Mouse (Mus musculus): ENCODE measurements around the gene Spred2. TPM values are rescaled to one million over a fixed set of nuclear protein-coding genes. Genes with fewer than 3 reads are reported as not detected.

The Spred2 gene
- total and polyA plus RNA-seq, 3 experiments: 8.9 to 76.1 (median 33.6) TPM

DNA sequence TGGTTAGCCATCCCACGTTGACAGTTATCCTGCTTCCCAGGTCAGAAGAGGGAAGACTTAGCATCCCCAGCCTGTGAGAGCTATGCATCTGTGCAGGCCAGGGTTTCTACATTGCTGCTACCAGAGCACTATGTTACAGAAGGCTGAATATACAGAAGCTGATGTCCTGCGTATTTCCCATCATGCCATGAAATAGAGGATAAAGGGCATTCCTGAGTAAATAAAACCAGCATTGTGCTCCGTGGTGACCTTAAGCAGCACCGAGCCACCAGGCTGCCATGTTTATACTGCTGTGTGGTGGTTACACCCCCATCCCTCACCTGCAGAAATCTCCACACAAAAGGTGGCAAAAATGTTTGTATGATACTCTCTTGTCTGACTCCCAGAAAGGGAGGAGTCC is 78.7 kb downstream of the Spred2 start:
- no peak for ATAC-seq (ENCODE audit: extremely low read depth, insufficient number of reproducible peaks, low FRiP score, poor library complexity, severe bottlenecking)

GRCm38 (mm10) chr11:20007701-20008100 is 83.5 kb downstream of the Spred2 start:
- TF ChIP-seq POLR2AphosphoS5 (IDR thresholded peaks at IDR 0.05; ENCODE audit: insufficient replicate concordance, low read depth, low read length) (no peak), TAL1 (conservative IDR thresholded peaks at IDR 0.05; ENCODE audit: low read depth, low read length) (no peak), CTCF (IDR thresholded peaks at IDR 0.05; ENCODE audit: low read depth, low read length) (no peak), GATA2 (IDR thresholded peaks at IDR 0.05; ENCODE audit: borderline replicate concordance, low read depth, low read length) (no peak), GATA1 (IDR thresholded peaks at IDR 0.05; ENCODE audit: borderline replicate concordance, low read length) (no peak)
- Histone ChIP-seq H3K4me1 (ENCODE audit: insufficient read depth, low read depth, low read length) (0 out of 2 replicates have a peak, but pooled peaks cover 2% of the 10 kb centered on the region), H3K27me3 (ENCODE audit: insufficient read depth, low read length) (no peaks in the 10 kb centered on the region), H3K9me3 (replicated peaks) (no peaks in the 10 kb centered on the region), H3K36me3 (replicated peaks) (peaks cover 86% of the 10 kb centered on the region), H3K4me3 (ENCODE audit: low read depth, low read length) (no peak overlapping the region)
- no peak for ATAC-seq (ENCODE audit: extremely low read depth, insufficient number of reproducible peaks, low FRiP score, poor library complexity, severe bottlenecking)
- no peak for DNase-seq (ENCODE audit: low spot score)

More for the DNA sequence above, 78.7 kb downstream of the Spred2 start:
- no peak for DNase-seq (ENCODE audit: low spot score)
- Histone ChIP-seq H3K4me1 (ENCODE audit: insufficient read depth, low read depth, low read length) (peaks cover 6% of the 10 kb centered on the region), H3K27me3 (ENCODE audit: insufficient read depth, low read length) (no peaks in the 10 kb centered on the region), H3K9me3 (replicated peaks) (no peaks in the 10 kb centered on the region), H3K4me3 (ENCODE audit: low read depth, low read length) (no peak overlapping the region), H3K36me3 (replicated peaks) (peaks cover 86% of the 10 kb centered on the region)
- TF ChIP-seq TAL1 (conservative IDR thresholded peaks at IDR 0.05; ENCODE audit: low read depth, low read length) (no peak), GATA1 (IDR thresholded peaks at IDR 0.05; ENCODE audit: borderline replicate concordance, low read length) (no peak)

GRCm38 (mm10) chr11:20011210-20011978 is 87.2 kb downstream of the Spred2 start:
- peaks cover 95% of the 10 kb centered on the region for H3K36me3 ChIP-seq (replicated peaks)
- DNase-seq (ENCODE audit: low spot score) (no peak), ATAC-seq (ENCODE audit: extremely low read depth, insufficient number of reproducible peaks, low FRiP score, poor library complexity, severe bottlenecking) (no peak)
- H3K4me1 ChIP-seq (ENCODE audit: insufficient read depth, low read depth, low read length): no peaks in the 10 kb centered on the region
- TF ChIP-seq GATA2 (IDR thresholded peaks at IDR 0.05; ENCODE audit: borderline replicate concordance, low read depth, low read length) (no peak), GATA1 (IDR thresholded peaks at IDR 0.05; ENCODE audit: borderline replicate concordance, low read length) (no peak), POLR2AphosphoS5 (IDR thresholded peaks at IDR 0.05; ENCODE audit: insufficient replicate concordance, low read depth, low read length) (no peak), TAL1 (conservative IDR thresholded peaks at IDR 0.05; ENCODE audit: low read depth, low read length) (no peak), CTCF (IDR thresholded peaks at IDR 0.05; ENCODE audit: low read depth, low read length) (no peak)
- H3K4me3 ChIP-seq (ENCODE audit: low read depth, low read length): no peak overlapping the region
- H3K27me3 ChIP-seq (ENCODE audit: insufficient read depth, low read length): no peaks in the 10 kb centered on the region
- H3K9me3 ChIP-seq (replicated peaks): no peaks in the 10 kb centered on the region

GRCm38 (mm10) chr11:20013366-20013765 is 89.2 kb downstream of the Spred2 start:
- Histone ChIP-seq H3K4me1 (ENCODE audit: insufficient read depth, low read depth, low read length) (peaks cover 8% of the 10 kb centered on the region), H3K4me3 (ENCODE audit: low read depth, low read length) (no peak overlapping the region), H3K27me3 (ENCODE audit: insufficient read depth, low read length) (no peaks in the 10 kb centered on the region), H3K36me3 (replicated peaks) (peaks cover 95% of the 10 kb centered on the region), H3K9me3 (replicated peaks) (peaks cover 4% of the 10 kb centered on the region; the same call in 1 of the 2 replicates)
- TF ChIP-seq TAL1 (conservative IDR thresholded peaks at IDR 0.05; ENCODE audit: low read depth, low read length) (no peak), GATA2 (IDR thresholded peaks at IDR 0.05; ENCODE audit: borderline replicate concordance, low read depth, low read length) (no peak), POLR2AphosphoS5 (IDR thresholded peaks at IDR 0.05; ENCODE audit: insufficient replicate concordance, low read depth, low read length) (no peak), GATA1 (IDR thresholded peaks at IDR 0.05; ENCODE audit: borderline replicate concordance, low read length) (no peak), CTCF (IDR thresholded peaks at IDR 0.05; ENCODE audit: low read depth, low read length) (no peak)
- no peak for DNase-seq (ENCODE audit: low spot score)
- no peak for ATAC-seq (ENCODE audit: extremely low read depth, insufficient number of reproducible peaks, low FRiP score, poor library complexity, severe bottlenecking)

DNA sequence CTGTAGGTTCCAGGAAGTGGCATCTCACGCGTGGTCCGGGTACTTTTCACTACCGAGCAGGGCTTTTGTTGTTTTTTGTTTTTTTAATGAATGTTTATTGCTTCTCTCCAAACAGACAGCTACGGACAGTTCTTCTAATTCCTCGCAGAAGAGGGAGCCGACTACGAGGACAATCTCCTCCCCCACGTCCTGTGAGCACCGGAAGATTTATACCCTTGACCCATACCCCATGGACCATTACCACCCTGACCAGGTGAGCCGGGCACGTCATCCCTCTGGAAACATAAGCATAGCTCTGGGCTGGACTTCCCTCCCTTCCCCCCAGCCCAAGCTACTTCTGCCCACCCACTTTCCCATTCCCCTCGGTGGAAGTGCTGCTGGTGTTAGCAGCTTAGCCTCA is 93.8 kb downstream of the Spred2 start:
- Histone ChIP-seq H3K27me3 (ENCODE audit: insufficient read depth, low read length) (no peaks in the 10 kb centered on the region), H3K36me3 (replicated peaks) (peaks cover 87% of the 10 kb centered on the region), H3K4me3 (ENCODE audit: low read depth, low read length) (no peak overlapping the region), H3K4me1 (ENCODE audit: insufficient read depth, low read depth, low read length) (peaks cover 38% of the 10 kb centered on the region), H3K9me3 (replicated peaks) (peaks cover 18% of the 10 kb centered on the region)
- no peak for TF ChIP-seq CTCF (IDR thresholded peaks at IDR 0.05; ENCODE audit: low read depth, low read length)
- no peak for TF ChIP-seq GATA2 (IDR thresholded peaks at IDR 0.05; ENCODE audit: borderline replicate concordance, low read depth, low read length)
- TF ChIP-seq POLR2AphosphoS5 (IDR thresholded peaks at IDR 0.05; ENCODE audit: insufficient replicate concordance, low read depth, low read length): no peak
- no peak for TF ChIP-seq TAL1 (conservative IDR thresholded peaks at IDR 0.05; ENCODE audit: low read depth, low read length)
- TF ChIP-seq GATA1 (IDR thresholded peaks at IDR 0.05; ENCODE audit: borderline replicate concordance, low read length): no peak
- DNase-seq (ENCODE audit: low spot score) (no peak), ATAC-seq (ENCODE audit: extremely low read depth, insufficient number of reproducible peaks, low FRiP score, poor library complexity, severe bottlenecking) (no peak)

DNA sequence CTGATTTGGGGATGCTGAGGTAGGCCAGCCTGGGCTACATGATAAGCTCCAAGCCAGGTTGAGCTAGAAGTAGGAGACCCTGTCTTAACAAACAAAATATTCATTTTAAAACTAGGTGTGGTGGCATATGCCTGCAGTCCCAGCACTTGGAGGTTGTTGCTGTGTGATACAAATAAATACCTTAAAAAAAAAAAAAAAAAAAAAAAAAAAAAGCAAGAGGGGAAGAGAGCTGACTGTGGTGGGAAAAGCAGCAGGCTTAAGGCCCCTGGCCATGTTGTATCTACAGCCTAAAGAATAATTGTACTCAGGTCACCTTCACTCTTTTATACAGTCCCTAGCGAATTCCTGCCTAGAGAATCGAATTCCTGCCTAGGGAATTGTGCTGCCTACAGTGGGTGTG is 94.7 kb downstream of the Spred2 start:
- ATAC-seq (ENCODE audit: extremely low read depth, insufficient number of reproducible peaks, low FRiP score, poor library complexity, severe bottlenecking) (no peak), DNase-seq (ENCODE audit: low spot score) (no peak)
- peaks cover 80% of the 10 kb centered on the region for H3K36me3 ChIP-seq (replicated peaks)
- H3K9me3 ChIP-seq (replicated peaks): peaks cover 18% of the 10 kb centered on the region
- no peak overlapping the region for H3K4me3 ChIP-seq (ENCODE audit: low read depth, low read length)
- peaks cover 45% of the 10 kb centered on the region for H3K4me1 ChIP-seq (ENCODE audit: insufficient read depth, low read depth, low read length)
- TF ChIP-seq POLR2AphosphoS5 (IDR thresholded peaks at IDR 0.05; ENCODE audit: insufficient replicate concordance, low read depth, low read length) (no peak), GATA2 (IDR thresholded peaks at IDR 0.05; ENCODE audit: borderline replicate concordance, low read depth, low read length) (no peak)
- no peaks in the 10 kb centered on the region for H3K27me3 ChIP-seq (ENCODE audit: insufficient read depth, low read length)

Measured in G1E (cell line).